Mouse (Mus musculus): ENCODE results near the gene Sema3d. TPM values are rescaled to one million over a fixed set of nuclear protein-coding genes. Genes with fewer than 3 reads are reported as not detected.

Gene Sema3d
- polyA plus RNA-seq, 1 experiment from 2014 or later = 16.8 TPM

DNA sequence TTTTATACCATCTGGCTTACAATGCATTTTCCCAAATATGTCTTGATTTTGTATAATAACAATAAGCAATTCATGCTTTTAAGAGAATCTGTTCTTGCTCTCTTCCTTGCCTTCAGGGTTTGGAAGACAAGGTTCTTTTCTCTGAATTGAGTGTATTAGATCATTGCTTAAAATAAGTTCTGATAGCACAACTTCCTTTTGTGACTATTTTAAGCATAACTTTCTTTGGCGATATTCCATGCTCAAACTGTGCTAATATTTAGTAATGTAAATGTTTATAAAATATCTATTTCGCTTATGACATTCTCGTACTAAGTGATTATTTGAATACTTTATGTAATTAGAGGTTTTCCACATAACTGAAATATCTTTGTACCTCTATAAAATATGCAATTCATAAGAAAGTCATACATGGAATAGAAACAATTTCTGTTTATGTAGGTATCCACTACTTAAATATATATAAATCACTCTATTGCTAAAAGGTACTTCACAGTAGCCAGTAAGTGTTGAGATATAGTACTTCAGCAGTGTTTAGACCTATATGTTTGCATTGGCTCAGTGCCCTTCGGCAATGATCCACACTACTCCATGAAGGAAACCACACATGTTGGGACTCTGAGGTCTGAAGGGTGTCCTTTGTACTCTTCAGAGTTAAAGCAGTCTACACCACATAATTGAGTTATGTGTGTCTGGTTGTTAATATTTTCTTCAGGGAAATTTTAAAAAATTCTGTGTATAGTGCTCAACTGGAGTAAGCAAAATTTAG, 84.6 kb downstream of the Sema3d start:
- ATAC-seq (ENCODE audit: insufficient number of reproducible peaks, insufficient read depth, low FRiP score, low read depth) = no peak
- no peaks in the 10 kb centered on the region for H3K27me3 ChIP-seq (ENCODE audit: control insufficient read depth, insufficient read depth, low read length)
- 55% methylated on average over 4 of the region's 4 CpGs for WGBS
- peaks cover 0 to 3% of the 10 kb centered on the region in 2 experiments; a peak in 1 of 4 replicates for H3K4me1 ChIP-seq (ENCODE audit: control insufficient read depth in 2 of 2, insufficient read depth in 2 of 2, low read length in 2 of 2)
- no peak overlapping the region for H3K4me2 ChIP-seq (ENCODE audit: low read length)
- no peak overlapping the region for H3K4me3 ChIP-seq (ENCODE audit: control insufficient read depth in 1 of 2, insufficient read depth in 1 of 2, low read depth in 1 of 2, low read length in 2 of 2)
- no peaks in the 10 kb centered on the region for H3K9me3 ChIP-seq (ENCODE audit: control insufficient read depth, low read length)
- H3K27ac ChIP-seq (replicated peaks in 1 of 2; ENCODE audit: control insufficient read depth in 1 of 2, insufficient read depth in 1 of 2, low read depth in 2 of 2, low read length in 2 of 2) = 0 out of 4 replicates have a peak overlapping the region, but pooled peaks of 1 of the 2 experiments have one; percentile 19
- no peaks in the 10 kb centered on the region for H3K36me3 ChIP-seq (ENCODE audit: control insufficient read depth, insufficient read depth, low read length)
- H3K9ac ChIP-seq (ENCODE audit: low read length) = no peak overlapping the region

GRCm38 (mm10) chr5:12474904-12475638, 91.9 kb downstream of the Sema3d start:
- no peaks in the 10 kb centered on the region for H3K27me3 ChIP-seq (ENCODE audit: control insufficient read depth, insufficient read depth, low read length)
- no peak overlapping the region for H3K27ac ChIP-seq (replicated peaks in 1 of 2; ENCODE audit: control insufficient read depth in 1 of 2, insufficient read depth in 1 of 2, low read depth in 2 of 2, low read length in 2 of 2)
- H3K9me3 ChIP-seq (ENCODE audit: control insufficient read depth, low read length) = no peaks in the 10 kb centered on the region
- no peak overlapping the region for H3K4me3 ChIP-seq (ENCODE audit: control insufficient read depth in 1 of 2, insufficient read depth in 1 of 2, low read depth in 1 of 2, low read length in 2 of 2)
- H3K9ac ChIP-seq (ENCODE audit: low read length) = no peak overlapping the region
- no peaks in the 10 kb centered on the region for H3K36me3 ChIP-seq (ENCODE audit: control insufficient read depth, insufficient read depth, low read length)
- 55% methylated on average over 5 of the region's 5 CpGs for WGBS
- peaks cover 2 to 4% of the 10 kb centered on the region in 2 experiments; a peak in 2 of 4 replicates for H3K4me1 ChIP-seq (ENCODE audit: control insufficient read depth in 2 of 2, insufficient read depth in 2 of 2, low read length in 2 of 2)
- no peak for ATAC-seq (ENCODE audit: insufficient number of reproducible peaks, insufficient read depth, low FRiP score, low read depth)
- H3K4me2 ChIP-seq (ENCODE audit: low read length) = no peak overlapping the region

DNA sequence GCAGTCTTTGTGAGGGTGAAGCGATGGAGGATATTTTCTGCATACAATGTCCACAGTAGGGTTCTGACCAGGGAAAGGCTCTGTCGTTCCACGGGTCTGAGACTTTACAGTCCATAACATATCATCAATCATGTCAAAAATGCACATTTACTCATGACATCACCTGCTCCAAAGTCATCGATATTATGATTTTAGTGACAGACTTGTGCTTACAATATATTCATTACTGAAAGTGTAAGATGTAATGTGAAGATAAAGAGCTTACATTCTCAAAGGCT, 92.4 kb downstream of the Sema3d start:
- Histone ChIP-seq H3K36me3 (ENCODE audit: control insufficient read depth, insufficient read depth, low read length) (no peaks in the 10 kb centered on the region), H3K4me2 (ENCODE audit: low read length) (no peak overlapping the region), H3K27me3 (ENCODE audit: control insufficient read depth, insufficient read depth, low read length) (no peaks in the 10 kb centered on the region), H3K27ac (replicated peaks in 1 of 2; ENCODE audit: control insufficient read depth in 1 of 2, insufficient read depth in 1 of 2, low read depth in 2 of 2, low read length in 2 of 2) (no peak overlapping the region), H3K9ac (ENCODE audit: low read length) (no peak overlapping the region), H3K4me1 (ENCODE audit: control insufficient read depth in 2 of 2, insufficient read depth in 2 of 2, low read length in 2 of 2) (peaks cover 2 to 4% of the 10 kb centered on the region in 2 experiments; a peak in 2 of 4 replicates), H3K4me3 (ENCODE audit: control insufficient read depth in 1 of 2, insufficient read depth in 1 of 2, low read depth in 1 of 2, low read length in 2 of 2) (no peak overlapping the region), H3K9me3 (ENCODE audit: control insufficient read depth, low read length) (no peaks in the 10 kb centered on the region)
- no peak for ATAC-seq (ENCODE audit: insufficient number of reproducible peaks, insufficient read depth, low FRiP score, low read depth)
- WGBS = 78% methylated on average over 4 of the region's 4 CpGs

DNA sequence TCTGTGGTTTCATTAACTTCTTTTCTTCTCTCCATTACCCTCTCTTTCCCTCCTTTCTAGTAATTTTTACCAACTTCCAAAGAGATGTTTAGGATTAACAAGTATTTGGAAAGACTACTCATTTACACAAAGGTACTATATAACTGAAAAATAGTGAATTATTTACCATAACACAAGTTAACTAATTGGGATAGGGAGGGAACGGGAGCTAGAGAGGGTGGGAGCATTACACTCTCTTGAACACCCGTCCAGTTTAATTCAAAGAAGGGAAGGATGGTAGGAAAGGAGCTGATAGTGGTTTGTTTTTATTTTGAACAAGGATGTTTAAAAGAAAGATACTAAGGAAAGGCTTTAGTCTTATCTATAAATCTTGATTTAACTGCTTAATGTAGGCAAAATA, 104.7 kb downstream of the Sema3d start:
- H3K36me3 ChIP-seq (ENCODE audit: control insufficient read depth, insufficient read depth, low read length) = no peaks in the 10 kb centered on the region
- no peaks in the 10 kb centered on the region for H3K4me1 ChIP-seq (ENCODE audit: control insufficient read depth in 2 of 2, insufficient read depth in 2 of 2, low read length in 2 of 2)
- no peak overlapping the region for H3K4me2 ChIP-seq (ENCODE audit: low read length)
- H3K4me3 ChIP-seq (ENCODE audit: control insufficient read depth in 1 of 2, insufficient read depth in 1 of 2, low read depth in 1 of 2, low read length in 2 of 2) = no peak overlapping the region
- no peak for ATAC-seq (ENCODE audit: insufficient number of reproducible peaks, insufficient read depth, low FRiP score, low read depth)
- no peak overlapping the region for H3K27ac ChIP-seq (replicated peaks in 1 of 2; ENCODE audit: control insufficient read depth in 1 of 2, insufficient read depth in 1 of 2, low read depth in 2 of 2, low read length in 2 of 2)
- no peaks in the 10 kb centered on the region for H3K9me3 ChIP-seq (ENCODE audit: control insufficient read depth, low read length)
- no peaks in the 10 kb centered on the region for H3K27me3 ChIP-seq (ENCODE audit: control insufficient read depth, insufficient read depth, low read length)
- 68% methylated on average over 2 of the region's 2 CpGs for WGBS
- H3K9ac ChIP-seq (ENCODE audit: low read length) = no peak overlapping the region

DNA sequence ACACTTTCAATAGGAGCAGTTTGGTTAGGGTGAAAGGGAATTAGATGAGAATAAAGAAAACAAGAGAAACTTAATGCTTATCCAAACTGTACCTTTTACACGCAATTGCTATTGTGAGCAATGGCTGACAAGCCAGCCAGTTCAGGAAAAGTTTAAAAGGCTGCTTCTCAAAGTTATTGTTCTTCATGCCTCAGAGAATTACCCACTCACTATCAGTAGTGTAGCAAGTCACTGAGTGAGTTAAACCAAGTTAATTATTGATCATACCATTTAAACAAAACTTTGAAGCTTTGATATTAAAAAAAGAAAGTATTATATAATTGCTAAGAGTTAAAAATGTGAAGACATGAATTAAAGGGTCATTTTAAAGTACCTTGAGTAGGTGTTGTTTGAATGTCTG, 108.5 kb downstream of the Sema3d start:
- Histone ChIP-seq H3K36me3 (ENCODE audit: control insufficient read depth, insufficient read depth, low read length) (no peaks in the 10 kb centered on the region), H3K9me3 (ENCODE audit: control insufficient read depth, low read length) (no peaks in the 10 kb centered on the region), H3K4me3 (ENCODE audit: control insufficient read depth in 1 of 2, insufficient read depth in 1 of 2, low read depth in 1 of 2, low read length in 2 of 2) (no peak overlapping the region), H3K27ac (replicated peaks in 1 of 2; ENCODE audit: control insufficient read depth in 1 of 2, insufficient read depth in 1 of 2, low read depth in 2 of 2, low read length in 2 of 2) (no peak overlapping the region), H3K9ac (ENCODE audit: low read length) (no peak overlapping the region), H3K27me3 (ENCODE audit: control insufficient read depth, insufficient read depth, low read length) (no peaks in the 10 kb centered on the region), H3K4me2 (ENCODE audit: low read length) (no peak overlapping the region), H3K4me1 (ENCODE audit: control insufficient read depth in 2 of 2, insufficient read depth in 2 of 2, low read length in 2 of 2) (no peaks in the 10 kb centered on the region)
- no peak for ATAC-seq (ENCODE audit: insufficient number of reproducible peaks, insufficient read depth, low FRiP score, low read depth)
- WGBS = 91% methylated on average over 1 of the region's 1 CpGs

- Histone ChIP-seq H3K4me3 (ENCODE audit: control insufficient read depth in 1 of 2, insufficient read depth in 1 of 2, low read depth in 1 of 2, low read length in 2 of 2) (no peak overlapping the region), H3K9me3 (ENCODE audit: control insufficient read depth, low read length) (no peaks in the 10 kb centered on the region), H3K4me2 (ENCODE audit: low read length) (no peak overlapping the region), H3K27me3 (ENCODE audit: control insufficient read depth, insufficient read depth, low read length) (no peaks in the 10 kb centered on the region), H3K36me3 (ENCODE audit: control insufficient read depth, insufficient read depth, low read length) (no peaks in the 10 kb centered on the region), H3K9ac (ENCODE audit: low read length) (no peak overlapping the region), H3K4me1 (ENCODE audit: control insufficient read depth in 2 of 2, insufficient read depth in 2 of 2, low read length in 2 of 2) (peaks cover 12 to 20% of the 10 kb centered on the region in 2 experiments), H3K27ac (replicated peaks in 1 of 2; ENCODE audit: control insufficient read depth in 1 of 2, insufficient read depth in 1 of 2, low read depth in 2 of 2, low read length in 2 of 2) (no peak overlapping the region)
- 90% methylated on average over 6 of the region's 6 CpGs for WGBS
- no peak for ATAC-seq (ENCODE audit: insufficient number of reproducible peaks, insufficient read depth, low FRiP score, low read depth)
Measured at GRCm38 (mm10) chr5:12498227-12498928, 115.2 kb downstream of the Sema3d start.

DNA sequence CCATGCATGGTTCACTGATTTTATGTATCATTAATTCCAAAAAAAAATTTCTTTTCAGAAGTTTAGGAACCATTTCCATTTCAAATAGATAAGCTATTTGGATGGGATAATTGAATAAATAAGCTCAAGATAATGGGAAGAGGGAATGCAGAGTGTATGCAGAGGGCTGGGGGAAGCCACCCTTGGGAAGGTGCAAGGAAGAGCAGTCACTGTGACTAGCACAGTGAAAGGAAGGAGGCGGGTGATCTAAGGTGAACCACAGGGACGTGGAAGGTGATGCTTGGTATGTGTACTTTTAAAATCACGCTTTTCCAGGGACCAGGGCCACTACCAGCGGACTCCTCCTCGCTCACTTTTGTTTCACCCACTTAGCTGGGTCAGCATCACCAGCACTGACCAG, 115.9 kb downstream of the Sema3d start:
- H3K9ac ChIP-seq (ENCODE audit: low read length) = no peak overlapping the region
- H3K4me1 ChIP-seq (ENCODE audit: control insufficient read depth in 2 of 2, insufficient read depth in 2 of 2, low read length in 2 of 2) = peaks cover 12 to 20% of the 10 kb centered on the region in 2 experiments
- H3K36me3 ChIP-seq (ENCODE audit: control insufficient read depth, insufficient read depth, low read length) = no peaks in the 10 kb centered on the region
- no peaks in the 10 kb centered on the region for H3K27me3 ChIP-seq (ENCODE audit: control insufficient read depth, insufficient read depth, low read length)
- H3K9me3 ChIP-seq (ENCODE audit: control insufficient read depth, low read length) = no peaks in the 10 kb centered on the region
- 84% methylated on average over 5 of the region's 5 CpGs for WGBS
- no peak for ATAC-seq (ENCODE audit: insufficient number of reproducible peaks, insufficient read depth, low FRiP score, low read depth)
- H3K4me2 ChIP-seq (ENCODE audit: low read length) = no peak overlapping the region
- H3K27ac ChIP-seq (replicated peaks in 1 of 2; ENCODE audit: control insufficient read depth in 1 of 2, insufficient read depth in 1 of 2, low read depth in 2 of 2, low read length in 2 of 2) = peak overlapping the region; percentile 80 to 82; a peak in 3 of 4 replicates
- H3K4me3 ChIP-seq (ENCODE audit: control insufficient read depth in 1 of 2, insufficient read depth in 1 of 2, low read depth in 1 of 2, low read length in 2 of 2) = no peak overlapping the region
